In the genomic region with DNA sequence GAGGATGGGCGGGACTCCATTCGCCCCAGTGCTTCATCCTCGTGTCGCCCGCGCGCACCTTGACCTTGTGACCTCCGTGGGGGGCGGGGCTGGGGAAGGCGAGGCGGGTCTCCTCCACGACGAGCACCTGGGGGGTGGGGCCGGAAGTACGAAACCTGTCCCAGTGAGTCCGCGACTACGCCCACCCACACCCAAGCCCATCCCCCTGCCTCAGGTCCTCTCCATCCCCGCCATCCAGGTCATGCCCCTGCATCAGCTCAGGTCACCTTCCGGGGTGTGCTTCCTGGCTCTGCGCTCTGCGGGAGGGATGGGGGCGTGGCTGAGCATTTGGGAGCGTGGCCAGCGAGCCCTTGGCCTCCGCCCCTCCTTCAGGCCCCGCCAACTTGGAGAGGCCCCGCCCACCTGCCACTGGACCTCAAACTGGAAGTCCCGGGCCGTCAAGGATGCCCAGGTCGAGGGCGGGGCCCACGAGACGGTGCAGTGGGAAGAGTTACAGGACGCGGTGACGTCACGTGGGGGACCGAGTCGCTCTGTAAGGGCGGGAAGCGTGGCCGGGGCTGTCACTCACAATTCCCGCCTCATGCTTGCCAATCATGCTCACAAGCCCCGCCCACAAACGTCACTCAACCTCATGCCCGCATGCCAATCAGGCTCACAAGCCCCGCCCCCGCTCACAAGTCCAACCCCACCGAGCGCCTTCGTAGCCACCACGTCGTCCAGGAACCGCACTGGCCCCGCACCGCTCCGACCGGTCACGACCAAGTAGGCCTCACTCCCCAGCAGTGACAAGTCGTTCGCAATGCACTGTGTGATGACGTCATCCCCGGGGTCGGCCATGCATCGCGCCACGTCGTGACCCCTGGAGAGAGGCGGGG, we compare ENCODE assay signal across 8 mouse cellular contexts. TPM values are rescaled to one million over a fixed set of nuclear protein-coding genes. Genes with fewer than 3 reads are reported as not detected.
DNase-seq lines count a peak whose midpoint lies in the region; ATAC-seq lines count a peak whose summit lies in the region.

No protein-coding gene starts in this region.

- H3K4me3 ChIP-seq in embryonic facial prominence, embryonic 15.5 days (replicated peaks): peak overlapping the region; percentile 66
- peak overlapping the region; percentile 79 for H3K4me3 ChIP-seq in heart, embryonic 10.5 days
- peak overlapping the region; percentile 60 for H3K4me3 ChIP-seq in kidney, embryonic 16.5 days (ENCODE audit: low read length)
- H3K4me3 ChIP-seq in limb, embryonic 15.5 days: peak overlapping the region; percentile 56
- H3K4me3 ChIP-seq in midbrain, embryonic 16.5 days (ENCODE audit: low read depth, low read length): peak overlapping the region; percentile 60

- H3K4me2 ChIP-seq in embryonic facial prominence, embryonic 15.5 days (replicated peaks): peak overlapping the region; percentile 74
- H3K4me2 ChIP-seq in kidney, embryonic 16.5 days (replicated peaks; ENCODE audit: low read depth, low read length): peak overlapping the region; percentile 62
- peak overlapping the region; percentile 65 for H3K4me2 ChIP-seq in limb, embryonic 15.5 days
- H3K4me2 ChIP-seq in midbrain, embryonic 16.5 days (ENCODE audit: low read length): peak overlapping the region; percentile 77

- ATAC-seq in CD4-positive, CD25-positive, alpha-beta regulatory T cell, adult 4 months: no peak
- peak; percentile 53 for ATAC-seq in embryonic facial prominence, embryonic 15.5 days (ENCODE audit: insufficient number of reproducible peaks, low FRiP score, low TSS enrichment, low read depth)
- ATAC-seq in kidney, embryonic 16.5 days (ENCODE audit: low FRiP score, low TSS enrichment): peak; percentile 65
- ATAC-seq in limb, embryonic 15.5 days (ENCODE audit: insufficient number of reproducible peaks, low FRiP score, low TSS enrichment, low read depth): peak; percentile 68
- peak; percentile 73 for ATAC-seq in midbrain, embryonic 16.5 days

- no peaks in the 10 kb centered on the region for H3K9me3 ChIP-seq in embryonic facial prominence, embryonic 15.5 days (replicated peaks)
- H3K9me3 ChIP-seq in heart, embryonic 10.5 days: peaks cover 8% of the 10 kb centered on the region; the same call in 1 of the 2 replicates
- no peaks in the 10 kb centered on the region; the same call in none of the 2 replicates for H3K9me3 ChIP-seq in kidney, embryonic 16.5 days (ENCODE audit: low read length)
- H3K9me3 ChIP-seq in limb, embryonic 15.5 days: no peaks in the 10 kb centered on the region
- no peaks in the 10 kb centered on the region for H3K9me3 ChIP-seq in midbrain, embryonic 16.5 days (replicated peaks; ENCODE audit: control insufficient read depth, low read length, poor library complexity, severe bottlenecking)

- 6% methylated on average over 59 of the region's 70 CpGs for WGBS in embryonic facial prominence, embryonic 15.5 days
- WGBS in heart, embryonic 10.5 days: 8% methylated on average over 70 of the region's 70 CpGs
- 2% methylated on average over 66 of the region's 70 CpGs for WGBS in kidney, embryonic 16.5 days
- 7% methylated on average over 69 of the region's 70 CpGs for WGBS in limb, embryonic 15.5 days
- 5% methylated on average over 60 of the region's 70 CpGs for WGBS in midbrain, embryonic 16.5 days

- H3K27ac ChIP-seq in embryonic facial prominence, embryonic 15.5 days (replicated peaks): peak overlapping the region; percentile 89
- H3K27ac ChIP-seq in heart, embryonic 10.5 days: peak overlapping the region; percentile 94
- peak overlapping the region; percentile 95 for H3K27ac ChIP-seq in kidney, embryonic 16.5 days (ENCODE audit: low read length)
- peak overlapping the region; percentile 93 for H3K27ac ChIP-seq in limb, embryonic 15.5 days
- H3K27ac ChIP-seq in midbrain, embryonic 16.5 days (ENCODE audit: low read length): peak overlapping the region; percentile 96

- no peaks in the 10 kb centered on the region for H3K27me3 ChIP-seq in embryonic facial prominence, embryonic 15.5 days
- no peaks in the 10 kb centered on the region for H3K27me3 ChIP-seq in heart, embryonic 10.5 days (ENCODE audit: insufficient read depth, poor library complexity, severe bottlenecking)
- no peaks in the 10 kb centered on the region for H3K27me3 ChIP-seq in kidney, embryonic 16.5 days (ENCODE audit: insufficient read depth, low read length)
- H3K27me3 ChIP-seq in limb, embryonic 15.5 days: no peaks in the 10 kb centered on the region
- no peaks in the 10 kb centered on the region for H3K27me3 ChIP-seq in midbrain, embryonic 16.5 days (ENCODE audit: control insufficient read depth, insufficient read depth, low read depth, low read length)

- peaks cover 20% of the 10 kb centered on the region for H3K4me1 ChIP-seq in embryonic facial prominence, embryonic 15.5 days
- H3K4me1 ChIP-seq in heart, embryonic 10.5 days: peaks cover 26% of the 10 kb centered on the region
- H3K4me1 ChIP-seq in kidney, embryonic 16.5 days (ENCODE audit: insufficient read depth, low read length): no peaks in the 10 kb centered on the region
- H3K4me1 ChIP-seq in limb, embryonic 15.5 days: peaks cover 21% of the 10 kb centered on the region
- no peaks in the 10 kb centered on the region for H3K4me1 ChIP-seq in midbrain, embryonic 16.5 days (ENCODE audit: control insufficient read depth, insufficient read depth, low read length)

- peak; percentile 87 for DNase-seq in CD4-positive, CD25-positive, alpha-beta regulatory T cell, adult 2 months (ENCODE audit: low read depth, low spot score)
- DNase-seq in heart, embryonic 10.5 days (ENCODE audit: low spot score): peak; percentile 95
- DNase-seq in spleen, postnatal 4 days (ENCODE audit: low spot score in 2 of 2): peak; percentile 75 to 88

- no peaks in the 10 kb centered on the region for H3K36me3 ChIP-seq in embryonic facial prominence, embryonic 15.5 days
- H3K36me3 ChIP-seq in heart, embryonic 10.5 days: 0 out of 2 replicates have a peak, but pooled peaks cover 6% of the 10 kb centered on the region
- H3K36me3 ChIP-seq in kidney, embryonic 16.5 days (ENCODE audit: insufficient read depth, low read length): no peaks in the 10 kb centered on the region
- no peaks in the 10 kb centered on the region for H3K36me3 ChIP-seq in limb, embryonic 15.5 days
- no peaks in the 10 kb centered on the region for H3K36me3 ChIP-seq in midbrain, embryonic 16.5 days (ENCODE audit: control insufficient read depth, insufficient read depth, low read length)

- no peak overlapping the region for H3K9ac ChIP-seq in embryonic facial prominence, embryonic 15.5 days
- peak overlapping the region; percentile 63 for H3K9ac ChIP-seq in kidney, embryonic 16.5 days (replicated peaks; ENCODE audit: low read length)
- H3K9ac ChIP-seq in limb, embryonic 15.5 days: no peak overlapping the region
- peak overlapping the region; percentile 70 for H3K9ac ChIP-seq in midbrain, embryonic 16.5 days (ENCODE audit: low read depth, low read length)

RNA-seq across cellular contexts. Expression of a gene that starts 2.5 kb away (rescaled TPM):
- 1 to 10 TPM; 2.2 TPM for polyA plus RNA-seq in CD4-positive, CD25-positive, alpha-beta regulatory T cell, adult 4 months (2017; shearing (Covaris generic))
- 39.5 and 41.9 TPM in 2 replicates for polyA plus RNA-seq in embryonic facial prominence, embryonic 15.5 days (2015; fragmentation: Nextera tagmentation; extraction: Ambion mirVana)
- polyA plus RNA-seq in heart, embryonic 10.5 days (2016; fragmentation: Nextera tagmentation; extraction: Ambion mirVana): 27.9 and 28.1 TPM in 2 replicates
- 40.4 and 50.5 TPM in 2 replicates for polyA plus RNA-seq in kidney, embryonic 16.5 days (2015; fragmentation: Nextera tagmentation; extraction: Ambion mirVana)
- polyA plus RNA-seq in limb, embryonic 15.5 days (2015; fragmentation: Nextera tagmentation; extraction: Ambion mirVana): 39.0 and 40.3 TPM in 2 replicates
- polyA plus RNA-seq in midbrain, embryonic 16.5 days (2015; fragmentation: Nextera tagmentation; extraction: Ambion mirVana): 62.6 and 65.5 TPM in 2 replicates

RNA-seq across cellular contexts. Expression of a gene that starts 42.1 kb away (rescaled TPM):
- not detected for polyA plus RNA-seq in CD4-positive, CD25-positive, alpha-beta regulatory T cell, adult 4 months (2017; shearing (Covaris generic))
- polyA plus RNA-seq in embryonic facial prominence, embryonic 15.5 days (2015; fragmentation: Nextera tagmentation; extraction: Ambion mirVana): not detected in 2 replicates
- polyA plus RNA-seq in heart, embryonic 10.5 days (2016; fragmentation: Nextera tagmentation; extraction: Ambion mirVana): not detected in 2 replicates
- not detected in 2 replicates for polyA plus RNA-seq in kidney, embryonic 16.5 days (2015; fragmentation: Nextera tagmentation; extraction: Ambion mirVana)
- not detected in 2 replicates for polyA plus RNA-seq in limb, embryonic 15.5 days (2015; fragmentation: Nextera tagmentation; extraction: Ambion mirVana)
- polyA plus RNA-seq in midbrain, embryonic 16.5 days (2015; fragmentation: Nextera tagmentation; extraction: Ambion mirVana): not detected in 2 replicates

RNA-seq across cellular contexts. Expression of a gene that starts 49.7 kb away (rescaled TPM):
- under 1 TPM in 1 of 2 experiments, not detected in 1; 0.20 TPM for polyA plus RNA-seq in CD4-positive, CD25-positive, alpha-beta regulatory T cell, adult 4 months (2017; shearing (Covaris generic))
- 0.12 and 0.19 TPM in 2 replicates for polyA plus RNA-seq in embryonic facial prominence, embryonic 15.5 days (2015; fragmentation: Nextera tagmentation; extraction: Ambion mirVana)
- 0.09 and 0.10 TPM in 2 replicates for polyA plus RNA-seq in heart, embryonic 10.5 days (2016; fragmentation: Nextera tagmentation; extraction: Ambion mirVana)
- 0.19 and 0.48 TPM in 2 replicates for polyA plus RNA-seq in kidney, embryonic 16.5 days (2015; fragmentation: Nextera tagmentation; extraction: Ambion mirVana)
- 0.16 TPM in 1 of 2 replicates, not detected in the other for polyA plus RNA-seq in limb, embryonic 15.5 days (2015; fragmentation: Nextera tagmentation; extraction: Ambion mirVana)
- 0.19 TPM in 1 of 2 replicates, not detected in the other for polyA plus RNA-seq in midbrain, embryonic 16.5 days (2015; fragmentation: Nextera tagmentation; extraction: Ambion mirVana)

Comparison
In these comparisons a context has a peak if more than half of its experiments do, and no peak if none do; other contexts are left out.
1. H3K9ac ChIP-seq: peak in kidney, embryonic 16.5 days (single experiment) and midbrain, embryonic 16.5 days (single experiment); none in embryonic facial prominence, embryonic 15.5 days (single experiment) and limb, embryonic 15.5 days (single experiment).
2. Peak in every context shown above with its lines, with median percentiles within 50 percentile points of each other: DNase-seq, H3K27ac ChIP-seq, H3K4me2 ChIP-seq and H3K4me3 ChIP-seq.